Mouse (Mus musculus) right cerebral cortex, postnatal 36 days (tissue): Measurements from ENCODE around the gene Gjd3.
A peak's percentile ranks its signal among the peaks of the same experiment; 100 is the strongest.
"Not testable (repeated sequence)": the region's sequence is repeated elsewhere in the genome, so short reads cannot be mapped to it uniquely, and the experiment has no call there.

Source experiments
- DNase-seq, 2 experiments: peaks; one replicate each; pipeline ENCODE4 v3.0.0; 2022; ENCODE audit warnings: low spot score in 2 of 2, mixed read lengths in 1 of 2

Gjd3 gene

GRCm38 (mm10) chr11:98982773-98983133 is at the start of gene Gjd3:
Gene Gjd3 (minus strand): TSS chr11:98983016.
- DNase-seq: no peak

GRCm38 (mm10) chr11:99026899-99027440 is 44.2 kb upstream of the Gjd3 start:
- no peak for DNase-seq

DNA sequence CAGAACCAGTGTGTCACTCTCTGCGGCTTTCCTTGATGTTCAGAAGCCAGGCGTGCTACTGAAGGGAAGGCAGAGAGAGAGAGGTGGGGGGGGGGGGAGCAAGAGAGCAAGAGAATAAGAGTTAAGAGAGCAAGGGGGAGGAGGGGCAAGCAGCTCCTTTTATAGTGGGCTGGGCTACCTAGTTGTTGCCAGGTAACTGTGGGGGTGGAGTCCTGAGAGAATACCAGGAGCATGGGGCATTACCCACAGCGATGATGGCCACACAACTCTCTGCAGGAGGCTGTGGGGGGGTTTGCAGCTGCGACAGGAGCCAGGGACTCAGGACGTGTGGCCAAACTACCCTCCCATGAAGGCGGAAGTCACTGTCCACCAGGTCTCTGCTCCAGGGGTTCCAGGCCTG is 43.1 kb upstream of the Gjd3 start:
- no peak for DNase-seq

GRCm38 (mm10) chr11:99024468-99025134 is 41.8 kb upstream of the Gjd3 start:
- DNase-seq: no peak

DNA sequence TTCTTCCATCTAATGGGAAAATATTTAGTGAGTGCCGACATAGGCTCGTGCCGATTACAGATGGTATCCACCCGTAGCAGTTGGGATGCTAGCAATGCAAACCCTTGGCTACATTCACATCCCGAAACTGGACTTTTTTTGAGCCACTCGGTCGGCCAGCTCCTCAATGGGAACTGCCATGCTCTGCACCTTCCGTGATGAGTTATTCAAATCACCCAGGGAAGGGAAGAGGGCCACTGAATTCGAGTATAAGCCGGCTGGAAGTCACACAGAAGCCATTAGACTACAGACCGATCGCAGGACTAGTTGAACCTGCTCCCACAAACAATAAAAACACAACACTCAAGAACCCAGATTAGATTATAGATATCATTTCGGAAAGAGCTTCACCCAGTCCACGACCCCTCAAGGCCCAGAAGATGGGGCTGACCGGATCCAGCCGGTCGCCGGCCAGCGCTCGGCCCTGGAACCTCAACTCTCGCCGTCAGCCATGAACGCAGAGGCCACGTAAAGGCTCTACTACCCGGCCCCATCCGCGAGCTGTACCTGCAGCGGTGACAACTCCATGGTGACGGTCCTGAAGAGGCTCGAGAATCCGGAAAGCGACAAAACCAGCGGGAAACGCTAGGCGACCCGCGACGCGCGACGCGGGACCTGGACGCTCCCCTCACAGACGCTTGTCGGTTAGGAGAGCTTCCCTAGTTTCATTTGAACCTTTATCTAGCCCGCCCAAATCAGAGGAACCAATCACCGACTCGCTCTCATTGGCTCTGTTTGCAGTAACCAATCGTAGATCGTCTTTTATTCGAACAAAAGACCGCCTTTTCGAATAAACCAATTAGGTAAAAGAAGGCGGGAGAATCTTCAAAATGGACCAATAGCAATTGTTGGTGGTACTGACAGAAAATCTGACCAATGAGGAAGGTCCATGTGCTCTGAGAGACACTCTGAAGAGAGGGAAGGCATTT is 41.0 kb upstream of the Gjd3 start, which contains the start of gene Top2a:
Gene Top2a, minus strand, starts transcription at position 690 of the 968 bp plus-strand sequence.
- DNase-seq: peak; percentile 87 to 93

GRCm38 (mm10) chr11:99023094-99023493 is 40.3 kb upstream of the Gjd3 start:
- no peak for DNase-seq

DNA sequence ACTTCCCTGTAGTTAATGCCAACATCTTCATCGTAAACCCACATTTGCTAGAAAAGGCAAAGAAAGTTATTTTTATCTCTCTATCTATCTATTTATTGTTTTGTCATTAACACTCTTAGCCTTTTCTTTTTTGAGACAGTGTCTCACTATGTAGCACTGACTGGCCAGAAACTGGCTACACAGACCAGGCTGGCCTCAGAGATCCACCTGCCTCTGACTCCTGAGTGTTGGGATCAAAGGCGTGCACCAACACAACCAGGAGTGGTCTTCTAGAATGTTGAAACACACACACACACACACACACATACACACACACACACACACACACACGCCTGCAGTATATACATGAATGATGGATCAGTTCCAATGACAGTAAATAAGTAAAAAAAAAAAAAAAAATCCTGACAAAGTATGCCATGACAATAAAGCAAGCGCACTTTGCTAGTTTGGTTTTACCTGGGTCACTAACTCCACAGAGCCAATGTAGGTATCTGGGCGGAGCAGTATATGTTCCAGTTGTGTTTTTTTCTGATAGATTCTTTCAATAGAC is 39.6 kb upstream of the Gjd3 start:
- DNase-seq: no peak

GRCm38 (mm10) chr11:99019844-99020243 is 37.0 kb upstream of the Gjd3 start:
- no peak for DNase-seq

DNA sequence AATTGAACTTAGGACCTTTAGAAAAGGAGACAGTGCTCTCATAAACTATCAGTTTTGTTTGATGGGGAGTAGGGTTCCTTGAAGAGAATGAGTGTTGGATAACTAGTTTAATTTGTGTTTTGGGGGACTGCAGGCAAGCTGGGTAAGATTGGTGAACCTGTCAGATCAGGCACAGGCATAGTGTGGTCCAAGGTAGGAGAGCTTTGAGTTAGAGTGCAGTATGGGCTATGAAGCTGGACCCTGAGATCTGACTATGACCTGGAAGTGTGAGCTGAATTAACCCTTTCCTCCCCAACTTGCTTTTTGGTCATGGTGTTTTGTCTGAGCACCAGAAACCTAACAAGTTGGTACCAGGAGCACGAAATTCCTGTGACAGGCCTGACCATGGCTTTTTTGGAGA is 31.0 kb upstream of the Gjd3 start:
- DNase-seq: no peak

DNA sequence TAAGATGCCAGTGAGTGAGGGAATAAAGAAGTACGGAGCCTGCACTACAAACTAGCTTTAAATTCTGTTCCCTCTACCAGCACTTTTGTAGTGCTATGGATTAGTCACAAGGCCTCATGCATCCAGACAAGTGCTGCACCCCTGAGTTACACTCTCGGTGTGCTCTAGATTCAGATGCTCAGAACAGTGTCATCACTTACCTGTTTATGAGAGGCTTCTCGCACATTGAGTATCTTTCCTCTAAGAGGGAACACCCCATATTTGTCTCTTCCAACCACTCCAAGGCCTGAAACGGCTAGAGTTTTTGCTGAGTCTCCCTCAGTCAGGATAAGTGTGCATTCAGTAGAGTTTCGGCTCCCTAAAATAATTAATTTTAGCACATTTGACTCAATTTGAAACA is 27.9 kb upstream of the Gjd3 start:
- no peak for DNase-seq

DNA sequence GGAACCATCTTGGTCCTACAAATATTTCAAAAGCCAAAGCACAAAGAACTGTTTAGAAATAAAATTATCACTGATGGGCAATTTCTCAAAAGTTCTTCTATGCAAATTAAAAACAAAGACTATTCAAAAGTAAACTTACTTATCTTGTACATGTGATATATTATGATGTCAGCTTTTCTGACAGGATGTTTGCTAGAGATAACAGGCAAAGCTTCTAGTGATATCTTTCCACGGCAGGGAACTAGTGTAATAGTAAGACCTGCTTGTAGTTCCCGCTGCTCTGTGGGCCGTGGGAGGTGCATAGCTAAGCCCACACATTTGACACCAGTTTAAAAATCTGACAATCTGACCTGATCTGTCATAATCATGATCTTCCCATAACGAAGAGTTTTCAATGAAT is 27.3 kb upstream of the Gjd3 start:
- DNase-seq: no peak

- no peak for DNase-seq
Measured at GRCm38 (mm10) chr11:99006788-99007187, 24.0 kb upstream of the Gjd3 start.

- no peak for DNase-seq
Measured at GRCm38 (mm10) chr11:98999243-98999642, 16.4 kb upstream of the Gjd3 start.

GRCm38 (mm10) chr11:98998776-98999175 is 16.0 kb upstream of the Gjd3 start:
- DNase-seq: no peak

DNA sequence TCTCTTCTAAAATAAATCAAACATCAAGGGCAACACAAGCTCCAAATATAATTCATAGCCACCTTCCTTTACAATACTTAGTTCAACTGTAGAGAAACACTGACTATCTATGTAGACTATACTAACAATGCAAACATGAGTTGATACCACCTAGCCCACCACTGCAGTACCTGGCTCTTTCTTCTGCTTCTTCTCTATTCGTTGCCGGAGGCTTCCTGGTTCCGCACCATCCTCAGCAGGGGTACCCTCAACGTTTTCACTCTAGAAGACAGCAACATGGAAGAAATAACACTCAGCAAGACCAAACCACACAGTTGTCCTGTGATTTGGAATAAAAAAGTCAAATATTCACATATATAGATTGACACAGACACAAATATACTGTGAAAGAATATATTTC is 14.8 kb upstream of the Gjd3 start:
- DNase-seq: no peak

DNA sequence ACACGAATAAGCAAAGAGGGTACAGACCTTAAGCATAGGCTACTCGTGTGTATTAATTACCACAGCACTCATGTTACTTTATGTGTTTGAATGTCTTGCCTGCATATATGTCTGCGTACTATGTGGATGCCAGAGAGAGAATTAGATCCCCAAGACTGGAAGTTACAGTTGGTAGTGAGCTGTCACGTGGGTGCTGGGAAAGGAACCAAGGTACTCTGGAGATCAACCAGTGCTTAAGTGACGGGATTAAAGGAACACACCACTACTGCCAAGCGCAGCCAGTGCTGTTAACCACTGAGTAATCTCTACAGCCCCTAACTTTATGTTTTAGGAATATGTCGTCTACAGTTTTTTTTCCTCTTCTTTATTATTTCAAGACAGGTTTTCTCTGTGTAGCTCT is 13.2 kb upstream of the Gjd3 start:
- DNase-seq: no peak

DNA sequence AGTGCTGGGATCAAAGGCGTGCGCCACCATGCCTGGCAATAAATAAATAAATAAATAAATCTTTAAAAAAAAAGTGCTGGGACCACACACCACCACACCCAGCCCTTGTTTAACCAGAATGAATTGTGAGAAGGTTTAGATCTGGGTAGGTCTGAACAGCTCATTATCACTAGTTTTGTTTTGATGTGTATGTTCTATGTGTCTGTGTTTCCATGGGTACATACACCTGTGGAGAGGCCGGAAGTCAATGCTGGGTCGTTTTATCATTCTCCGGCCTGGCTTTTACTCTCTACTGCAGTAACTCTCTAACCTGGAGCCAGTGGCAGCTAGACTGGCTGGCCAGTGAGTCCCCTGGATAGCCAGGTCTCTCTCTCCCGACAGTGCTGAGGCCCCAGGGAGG is 8.1 kb upstream of the Gjd3 start:
- no peak for DNase-seq

DNA sequence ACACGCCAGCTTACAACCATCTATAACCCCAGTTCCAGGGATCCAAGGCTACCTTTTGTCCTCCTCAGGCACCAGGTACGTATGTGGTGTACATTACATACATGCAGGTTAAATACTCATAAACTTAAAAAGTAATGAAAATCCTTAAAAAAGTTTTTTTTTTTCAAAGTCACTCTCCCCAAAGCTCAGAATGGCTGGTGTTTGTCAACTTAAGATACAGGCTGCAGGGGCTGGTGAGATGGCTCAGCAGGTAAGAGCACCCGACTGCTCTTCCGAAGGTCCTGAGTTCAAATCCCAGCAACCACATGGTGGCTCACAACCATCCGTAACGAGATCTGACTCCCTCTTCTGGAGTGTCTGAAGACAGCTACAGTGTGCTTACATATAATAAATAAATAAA is 5.4 kb upstream of the Gjd3 start:
- DNase-seq: not testable (repeated sequence)

DNA sequence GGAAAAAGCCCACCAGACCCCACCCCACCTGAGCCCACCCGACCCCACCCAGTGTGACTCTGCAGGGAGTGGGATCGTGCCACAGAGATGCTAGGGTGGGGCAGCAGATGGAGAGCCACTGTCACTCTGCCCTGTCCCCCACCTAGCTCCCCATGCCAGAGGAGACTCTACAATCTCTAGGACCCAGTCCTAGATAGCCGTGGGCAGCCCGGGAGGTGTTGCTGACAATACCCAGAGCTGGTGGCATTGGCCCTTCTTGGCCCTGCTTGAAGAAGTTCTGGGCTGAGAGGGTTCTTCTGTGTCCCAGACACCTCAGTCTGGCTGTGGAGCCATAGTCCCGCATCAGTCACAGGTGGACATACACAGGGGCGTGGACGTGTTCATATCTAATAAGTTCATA is 2.7 kb upstream of the Gjd3 start:
- no peak for DNase-seq

GRCm38 (mm10) chr11:98983551-98983950 is 735 bp upstream of the Gjd3 start:
- DNase-seq: no peak

- peak; percentile 66 to 69 for DNase-seq
Measured at GRCm38 (mm10) chr11:98981997-98982772, 631 bp downstream of the Gjd3 start.
